Mouse (Mus musculus) thymus, postnatal 0 days (tissue): ENCODE measurements around the gene Zc3h12d. TPM values are rescaled to one million over a fixed set of nuclear protein-coding genes. Genes with fewer than 3 reads are reported as not detected.
A peak's percentile ranks its signal among the peaks of the same experiment; 100 is the strongest.

Source experiments
- DNase-seq: peaks from one replicate; pipeline ENCODE4 v3.0.0-alpha.2; 2015; ENCODE audit warnings: low spot score
- polyA plus RNA-seq: library from polyadenylated mRNA; unstranded; fragments of >200 nt; fragmentation: Nextera tagmentation; extraction: Ambion mirVana; gene quantifications from 2 replicates; pipeline ENCODE4 v1.2.1, GENCODE M21; 2015

Gene Zc3h12d
- polyA plus RNA-seq, 1 experiment from 2014 or later: 2.5 TPM

- no peak for DNase-seq
Measured at GRCm38 (mm10) chr10:7838874-7839421, 6.7 kb downstream of the Zc3h12d start.

DNA sequence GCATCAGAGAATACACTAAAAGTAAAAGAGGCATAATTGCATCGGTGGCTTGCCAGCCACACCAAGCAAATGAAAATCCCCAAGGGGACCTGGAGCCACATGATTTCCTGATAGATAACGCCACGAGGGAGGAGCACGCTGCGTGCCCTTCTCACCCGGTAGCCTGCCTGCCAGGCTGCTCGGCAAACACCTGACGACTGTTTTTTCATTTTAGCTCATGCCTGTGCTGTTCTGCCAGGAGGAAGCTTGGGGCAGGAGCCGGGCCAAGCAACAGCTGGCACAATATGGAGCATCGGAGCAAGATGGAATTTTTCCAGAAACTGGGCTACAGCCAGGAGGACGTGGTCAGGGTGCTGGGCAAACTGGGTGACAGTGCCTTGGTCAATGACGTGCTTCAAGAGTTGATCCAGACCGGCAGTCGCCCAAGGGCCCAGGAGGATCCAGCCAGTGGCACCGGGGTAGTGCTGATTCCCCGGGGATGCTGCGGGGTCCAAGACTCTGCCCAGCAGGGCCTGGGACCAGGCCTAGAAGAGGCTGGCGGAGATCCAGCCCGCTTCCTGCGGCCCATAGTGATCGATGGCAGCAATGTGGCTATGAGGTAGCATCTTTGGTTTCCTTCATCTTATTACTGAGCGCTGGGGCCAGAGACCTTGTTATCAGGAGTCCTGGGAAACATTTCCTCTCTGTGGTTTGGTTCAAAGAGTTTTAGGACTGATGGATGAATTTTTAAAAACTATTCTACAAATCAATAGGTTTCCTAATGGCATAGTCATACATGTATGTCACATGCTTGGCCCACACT lies 7.5 kb downstream of the Zc3h12d start:
- peak; percentile 25 for DNase-seq

DNA sequence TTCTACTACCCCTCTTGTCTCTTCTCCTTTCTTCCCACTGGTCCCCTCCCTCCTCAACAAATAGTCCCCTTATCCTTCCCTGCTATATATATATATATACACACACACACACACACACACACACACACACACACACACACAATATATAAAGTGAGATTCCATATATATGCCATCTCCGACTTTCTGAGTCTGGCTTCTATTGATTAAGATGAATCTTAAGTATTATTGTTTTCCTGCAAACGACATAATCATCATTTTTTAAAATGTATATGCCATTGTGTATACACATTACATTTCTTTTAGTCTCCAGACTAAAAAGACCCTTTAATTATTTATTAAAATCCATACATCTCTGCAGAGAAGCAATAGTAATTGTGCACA lies 8.1 kb downstream of the Zc3h12d start:
- no peak for DNase-seq

GRCm38 (mm10) chr10:7840785-7841184 lies 8.5 kb downstream of the Zc3h12d start:
- peak; percentile 42 for DNase-seq

- DNase-seq: no peak
Measured at GRCm38 (mm10) chr10:7841571-7842080, 9.4 kb downstream of the Zc3h12d start.

GRCm38 (mm10) chr10:7843181-7843580 lies 10.9 kb downstream of the Zc3h12d start:
- no peak for DNase-seq

GRCm38 (mm10) chr10:7844161-7844560 lies 11.9 kb downstream of the Zc3h12d start:
- peak; percentile 74 for DNase-seq

- no peak for DNase-seq
Measured at GRCm38 (mm10) chr10:7845136-7845535, 12.9 kb downstream of the Zc3h12d start.

DNA sequence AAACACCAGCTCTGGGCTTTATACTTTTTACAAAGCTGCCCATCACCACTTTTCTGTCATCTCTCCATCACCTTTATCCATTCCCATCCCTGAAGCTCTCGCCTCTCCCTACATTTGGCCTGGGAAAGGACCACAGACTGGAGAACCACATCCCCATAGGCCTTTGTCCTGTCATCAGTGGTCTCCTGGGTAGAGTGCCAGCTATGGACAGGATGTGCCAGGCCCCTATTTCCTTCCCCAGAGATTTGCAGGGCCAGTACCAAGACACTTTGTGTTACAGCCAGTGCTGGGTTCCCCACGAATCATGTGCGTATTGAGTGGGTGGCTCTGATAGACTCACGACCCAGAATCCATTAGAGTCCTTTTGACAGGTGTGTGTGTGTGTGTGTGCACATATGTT lies 13.7 kb downstream of the Zc3h12d start:
- DNase-seq: no peak

DNA sequence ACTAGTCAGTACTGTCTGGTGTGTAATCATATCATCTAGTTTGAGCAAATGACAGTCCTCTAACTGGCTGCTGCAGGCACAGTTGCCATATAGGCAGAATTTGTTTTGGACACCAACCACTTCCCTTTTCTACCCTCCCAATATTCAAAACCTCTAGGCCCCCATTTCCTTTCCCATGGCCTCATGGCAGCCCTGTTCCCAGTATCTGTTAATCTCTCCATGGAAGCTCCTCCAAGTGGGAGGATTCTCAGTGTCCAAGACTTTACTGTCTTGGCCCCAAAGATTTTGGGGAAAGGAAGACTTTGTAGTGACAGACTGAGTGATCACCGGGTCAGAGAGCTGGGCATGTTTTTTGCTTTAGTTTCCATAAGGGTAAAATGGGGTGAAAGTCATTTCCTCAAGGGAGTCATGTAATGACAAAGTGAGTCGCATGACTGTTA lies 14.9 kb downstream of the Zc3h12d start:
- DNase-seq: no peak

DNA sequence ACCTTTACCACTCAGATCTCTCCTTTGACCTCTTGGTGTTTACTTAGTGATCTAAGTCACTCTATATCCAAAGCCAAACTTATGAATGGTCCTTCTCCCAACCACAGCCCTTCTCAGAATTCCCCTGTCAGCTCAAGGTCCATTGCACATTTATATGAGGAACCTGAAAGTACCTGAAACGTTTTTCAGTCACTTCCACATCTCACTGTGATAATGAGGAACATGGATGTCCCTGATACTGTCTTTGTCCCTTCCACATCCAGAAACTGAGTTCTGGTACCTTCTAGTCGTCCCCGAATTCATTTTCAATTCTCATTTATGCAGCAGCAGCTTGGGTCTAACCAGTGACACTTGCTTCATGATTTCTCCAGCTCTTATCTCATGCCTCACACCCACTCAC lies 19.6 kb downstream of the Zc3h12d start:
- DNase-seq: no peak

- no peak for DNase-seq
Measured at GRCm38 (mm10) chr10:7860494-7860893, 28.2 kb downstream of the Zc3h12d start.

GRCm38 (mm10) chr10:7861259-7861936 lies 29.1 kb downstream of the Zc3h12d start:
- DNase-seq: no peak

- DNase-seq: no peak
Measured at GRCm38 (mm10) chr10:7861937-7862657, 29.8 kb downstream of the Zc3h12d start.

- no peak for DNase-seq
Measured at GRCm38 (mm10) chr10:7863411-7863810, 31.1 kb downstream of the Zc3h12d start.

DNA sequence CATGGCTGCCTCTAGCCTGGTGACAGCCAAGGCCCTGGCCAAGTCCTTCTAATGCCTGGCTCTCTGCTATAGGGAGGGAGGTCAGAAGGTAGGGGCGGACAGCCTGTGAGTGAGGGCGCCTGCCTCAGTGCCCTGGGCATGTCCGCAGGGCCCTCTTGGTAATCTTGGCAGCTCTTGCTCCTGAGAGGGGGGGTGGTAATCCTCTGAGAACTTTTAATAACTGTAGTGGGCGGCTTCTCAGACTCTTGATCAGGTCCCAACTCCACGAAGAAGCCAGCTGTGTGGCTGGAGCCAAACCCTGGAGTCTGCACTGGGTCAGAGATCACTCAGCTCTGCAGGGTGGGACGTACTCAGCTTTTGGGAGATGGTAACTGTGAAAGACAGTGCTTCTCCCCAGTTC lies 31.9 kb downstream of the Zc3h12d start:
- no peak for DNase-seq

GRCm38 (mm10) chr10:7864806-7865205 lies 32.5 kb downstream of the Zc3h12d start:
- no peak for DNase-seq

DNA sequence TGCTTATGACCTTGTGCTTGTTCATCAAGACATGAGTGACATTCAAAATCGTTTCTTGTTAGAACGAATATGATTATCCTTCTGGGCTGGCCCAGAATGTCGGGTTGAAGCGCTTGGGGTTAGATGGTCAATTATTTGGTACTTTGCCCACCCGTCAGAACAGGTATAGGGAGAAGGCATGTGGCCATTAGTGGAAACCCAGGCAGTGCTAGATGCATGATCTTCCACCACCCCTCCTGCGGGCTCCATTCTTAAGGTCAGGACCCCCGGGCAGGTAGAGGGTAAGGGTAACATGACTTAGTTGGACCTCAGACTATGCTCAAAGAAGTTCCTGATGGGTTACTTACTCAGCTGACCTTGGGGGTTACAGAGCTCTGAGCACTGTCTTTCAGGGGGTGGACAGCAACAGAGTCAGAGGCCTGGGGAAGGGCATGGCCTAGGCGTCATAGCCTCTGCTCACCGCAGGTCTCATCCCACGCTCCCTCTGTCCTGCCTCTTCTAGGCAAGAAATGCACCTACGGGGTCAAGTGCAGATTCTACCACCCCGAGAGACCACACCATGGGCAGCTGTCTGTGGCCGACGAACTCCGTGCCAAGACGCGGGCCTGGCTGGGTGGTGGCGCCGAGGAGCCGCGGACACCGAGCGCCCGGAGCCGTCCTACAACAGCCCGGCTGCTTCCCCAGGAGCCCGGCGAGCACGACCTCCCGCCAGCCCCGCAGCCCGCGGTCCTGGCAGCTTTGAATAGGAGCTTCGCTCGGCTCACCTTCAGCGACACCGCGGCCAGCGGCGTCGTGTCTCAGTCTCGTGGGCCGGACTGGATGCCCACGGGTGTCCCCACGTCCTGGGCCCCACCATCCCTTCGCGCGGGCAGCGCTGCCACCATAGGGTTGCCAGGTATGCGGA lies 34.7 kb downstream of the Zc3h12d start:
- DNase-seq: no peak

DNA sequence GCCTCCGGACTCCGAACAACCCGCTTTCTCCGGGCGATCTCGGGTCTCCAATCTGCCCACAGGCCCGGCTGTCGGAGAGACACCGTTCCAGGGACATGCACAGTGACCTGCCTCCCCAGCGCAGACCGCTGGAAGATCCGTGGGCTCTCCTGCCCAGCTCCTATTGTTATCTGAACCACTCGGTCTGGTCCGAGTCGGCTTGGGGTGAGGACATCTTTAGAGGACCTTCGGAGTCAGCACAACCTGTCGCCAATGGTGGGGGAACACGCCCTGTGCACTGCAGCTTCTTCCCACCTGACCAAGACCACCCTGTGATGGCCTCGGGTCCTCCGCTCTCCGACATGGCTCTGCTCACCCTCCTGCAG lies 35.4 kb downstream of the Zc3h12d start:
- no peak for DNase-seq

DNA sequence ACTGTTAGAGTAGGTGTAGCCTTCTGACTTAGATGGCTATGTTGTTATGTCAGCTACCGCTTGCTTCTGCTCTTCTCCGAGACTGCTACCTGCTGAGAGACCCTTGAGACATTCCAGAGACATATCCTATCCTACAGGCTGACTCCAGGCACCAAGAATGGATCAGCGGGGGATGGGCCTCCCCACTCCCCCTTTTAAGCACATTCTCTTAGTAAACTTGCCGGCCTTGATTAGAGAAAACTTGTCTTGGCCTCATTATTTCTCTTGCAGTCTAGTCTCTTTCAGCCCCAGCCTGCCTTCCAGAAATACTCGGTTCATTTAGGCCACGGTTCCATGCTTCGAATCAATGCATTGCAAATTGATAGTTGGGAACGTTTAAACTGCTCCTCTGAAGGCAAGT lies 37.5 kb downstream of the Zc3h12d start:
- no peak for DNase-seq
